Mouse (Mus musculus) kidney, adult 2 months (tissue): ENCODE results near the gene Ranbp9. TPM values are rescaled to one million over a fixed set of nuclear protein-coding genes. Genes with fewer than 3 reads are reported as not detected.

Experiments
- DNase-seq: peaks from one replicate; pipeline ENCODE4 v3.0.0; 2021
- H3K27ac ChIP-seq: fragments of 200-500 bp; 2 replicates; pipeline ENCODE4 v1.5.1; 2012; ENCODE audit warnings: low read depth, low read length, control low read depth, inconsistent platforms; ENCODE audit not compliant: insufficient read depth
- H3K27me3 ChIP-seq: fragments of 200-500 bp; replicated peaks from 2 replicates; pipeline ENCODE4 v1.6.1; 2012; ENCODE audit warnings: mild to moderate bottlenecking, moderate library complexity, low read length, inconsistent platforms; ENCODE audit not compliant: control insufficient read depth, insufficient read depth
- H3K36me3 ChIP-seq: fragments of 200-500 bp; 2 replicates; pipeline ENCODE4 v1.6.1; 2012; ENCODE audit warnings: mild to moderate bottlenecking, moderate library complexity, low read length, inconsistent platforms; ENCODE audit not compliant: control insufficient read depth, insufficient read depth
- H3K4me1 ChIP-seq: fragments of 200-500 bp; 2 replicates; pipeline ENCODE4 v1.6.1; 2011; ENCODE audit warnings: low read length; ENCODE audit not compliant: control insufficient read depth, insufficient read depth
- H3K4me3 ChIP-seq: fragments of 200-500 bp; 2 replicates; pipeline ENCODE4 v1.5.1; 2011; ENCODE audit warnings: mild to moderate bottlenecking, low read depth, low read length, control low read depth; ENCODE audit not compliant: insufficient read depth
- CTCF ChIP-seq: fragments of 200-500 bp; conservative IDR thresholded peaks from 2 replicates; pipeline ENCODE4 v1.5.1; 2011; ENCODE audit warnings: low read depth, mild to moderate bottlenecking, control low read depth, low read length, moderate library complexity, mixed read lengths; ENCODE audit not compliant: insufficient read depth, insufficient read length
- POLR2A ChIP-seq: fragments of 200-500 bp; IDR thresholded peaks from one replicate; pipeline ENCODE4 v1.6.1; 2011; ENCODE audit warnings: low read depth, low read length, control low read depth
- whole genome bisulfite sequencing: fragments of 180-500 bp; shearing (Covaris S2); methylation state at CpG from one replicate; pipeline ENCODE4 v1.1.7; 2018; 5-methylcytosine and 5-hydroxymethylcytosine counted together
- polyA plus RNA-seq: library from polyadenylated mRNA; depleted of rRNA; stranded (reverse); fragments of >200 nt; gene quantifications from 2 replicates; pipeline ENCODE4 v1.2.3, GENCODE M21; 2012

Gene Ranbp9
- polyA plus RNA-seq, 1 experiment: 15.4 TPM

DNA sequence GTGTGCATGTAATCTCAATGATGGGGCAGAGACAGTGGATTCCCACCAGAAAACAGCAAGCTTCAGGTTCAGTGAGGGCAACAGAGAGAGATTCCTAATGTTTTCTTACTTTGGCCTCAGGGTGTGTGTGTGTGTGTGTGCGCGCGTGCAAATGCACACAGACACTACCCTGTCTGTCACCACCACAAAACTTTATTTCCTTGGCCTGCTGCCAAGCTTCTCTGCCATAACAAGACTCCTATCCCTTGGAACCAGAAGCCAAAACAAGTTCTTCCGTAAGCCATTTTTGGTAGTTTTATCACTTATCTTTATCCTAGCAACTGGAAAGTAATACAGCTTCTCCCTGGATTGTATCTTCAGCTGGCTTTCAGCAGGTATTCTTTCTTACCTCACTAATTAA lies 52.6 kb downstream of the Ranbp9 start:
- TF ChIP-seq POLR2A (no peak), CTCF (no peak)
- Histone ChIP-seq H3K4me3 (no peak overlapping the region), H3K36me3 (no peaks in the 10 kb centered on the region; the same call in 1 of the 2 replicates), H3K27me3 (no peaks in the 10 kb centered on the region), H3K4me1 (no peaks in the 10 kb centered on the region), H3K27ac (no peak overlapping the region)
- DNase-seq: no peak
- 90% methylated on average over 4 of the region's 4 CpGs for WGBS

DNA sequence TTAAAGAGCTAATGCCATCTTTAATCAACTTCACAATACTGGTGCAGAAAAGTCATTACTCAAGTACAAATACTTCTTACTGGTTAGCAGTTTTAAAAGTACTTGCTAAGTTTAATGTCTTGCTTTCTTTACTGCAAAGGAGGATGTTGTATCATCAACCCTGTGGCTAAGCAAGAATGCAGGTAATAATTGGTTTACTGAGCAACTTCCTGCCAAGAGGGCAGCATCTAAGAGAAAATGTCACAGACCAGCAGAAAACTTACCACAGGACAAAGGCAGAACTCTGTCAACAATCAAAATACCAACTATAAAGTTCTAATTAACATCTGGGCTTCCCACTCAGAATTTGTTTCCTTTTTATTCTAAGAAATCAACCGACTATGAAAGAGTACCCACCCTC lies 65.8 kb downstream of the Ranbp9 start:
- DNase-seq: no peak
- TF ChIP-seq CTCF (no peak), POLR2A (no peak)
- Histone ChIP-seq H3K27ac (no peak overlapping the region), H3K4me3 (no peak overlapping the region), H3K4me1 (no peaks in the 10 kb centered on the region), H3K27me3 (no peaks in the 10 kb centered on the region), H3K36me3 (peaks cover 8% of the 10 kb centered on the region; the same call in 1 of the 2 replicates)
- WGBS: 78% methylated on average over 1 of the region's 1 CpGs

- no peak overlapping the region for H3K4me3 ChIP-seq
- 78% methylated on average over 2 of the region's 2 CpGs for WGBS
- H3K27ac ChIP-seq: no peak overlapping the region
- peak; percentile 56 for DNase-seq
- no peaks in the 10 kb centered on the region for H3K4me1 ChIP-seq
- TF ChIP-seq POLR2A (no peak), CTCF (no peak)
- peaks cover 7% of the 10 kb centered on the region for H3K36me3 ChIP-seq
- H3K27me3 ChIP-seq: no peaks in the 10 kb centered on the region
Observed at GRCm38 (mm10) chr13:43413611-43414010, 67.5 kb downstream of the Ranbp9 start.

GRCm38 (mm10) chr13:43412311-43412710 lies 68.8 kb downstream of the Ranbp9 start:
- DNase-seq: no peak
- Histone ChIP-seq H3K27me3 (no peaks in the 10 kb centered on the region), H3K36me3 (peaks cover 5% of the 10 kb centered on the region), H3K4me1 (no peaks in the 10 kb centered on the region), H3K4me3 (no peak overlapping the region), H3K27ac (no peak overlapping the region)
- 88% methylated on average over 7 of the region's 7 CpGs for WGBS
- no peak for TF ChIP-seq CTCF
- no peak for TF ChIP-seq POLR2A

DNA sequence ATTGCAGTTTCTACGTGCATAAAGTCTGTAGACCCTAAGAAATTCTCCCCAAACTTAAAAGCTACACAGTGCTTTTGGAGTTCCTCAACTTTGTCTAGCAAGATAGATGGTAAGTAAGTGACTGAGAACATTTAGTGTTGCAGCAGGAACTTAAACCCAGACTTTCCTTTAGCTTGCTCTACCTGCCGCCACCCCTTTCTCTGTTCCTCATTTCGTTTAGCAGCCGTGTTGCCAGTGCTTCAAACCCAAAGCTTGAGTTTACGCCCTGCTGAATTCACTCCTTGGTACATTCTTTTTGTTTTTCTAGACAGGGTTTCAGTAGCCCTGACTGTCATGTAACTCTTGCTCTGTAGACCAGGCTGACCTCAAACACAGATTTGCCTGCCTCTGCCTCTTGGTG lies 81.5 kb downstream of the Ranbp9 start:
- H3K4me3 ChIP-seq: no peak overlapping the region
- DNase-seq: no peak
- 82% methylated on average over 5 of the region's 5 CpGs for WGBS
- H3K36me3 ChIP-seq: peaks cover 9% of the 10 kb centered on the region
- H3K4me1 ChIP-seq: peaks cover 5% of the 10 kb centered on the region; the same call in 1 of the 2 replicates
- H3K27ac ChIP-seq: no peak overlapping the region
- no peaks in the 10 kb centered on the region for H3K27me3 ChIP-seq
- TF ChIP-seq CTCF (no peak), POLR2A (no peak)

- H3K36me3 ChIP-seq: peaks cover 9% of the 10 kb centered on the region
- WGBS: under 1% methylated on average over 72 of the region's 72 CpGs
Observed at GRCm38 (mm10) chr13:43398297-43399080, 82.6 kb downstream of the Ranbp9 start, which contains the start of gene Nol7. Gene Nol7, plus strand, starts transcription at chr13:43398390.

DNA sequence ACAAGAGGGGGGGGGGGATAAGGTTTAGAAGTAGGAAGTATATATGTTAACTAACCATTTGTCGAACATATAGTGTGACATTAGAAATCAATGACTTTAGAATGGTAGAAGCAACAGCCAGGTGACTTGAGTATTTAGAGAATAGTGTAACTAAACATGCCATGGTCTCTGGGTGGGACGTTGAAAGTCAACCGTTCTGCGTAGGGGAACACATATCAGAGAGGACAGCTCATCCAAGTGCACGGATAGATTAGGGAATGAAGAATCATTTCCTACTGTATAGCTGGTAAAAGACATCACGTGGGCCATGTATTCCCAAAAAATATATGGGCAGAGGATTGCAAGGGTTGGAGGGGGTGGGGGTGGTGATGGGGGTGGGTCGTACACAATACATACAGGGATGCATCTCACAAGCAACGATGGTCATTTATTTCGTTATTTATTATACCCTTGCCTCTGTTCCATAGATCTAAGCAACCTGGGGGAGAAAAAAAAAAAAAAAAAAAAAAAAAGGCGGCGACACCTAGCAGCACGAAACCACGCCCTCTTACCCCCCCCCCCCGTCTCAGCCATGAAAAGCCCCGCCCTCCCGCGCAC lies 83.3 kb downstream of the Ranbp9 start:
- peaks cover 5% of the 10 kb centered on the region; the same call in 1 of the 2 replicates for H3K4me1 ChIP-seq
- DNase-seq: no peak
- H3K27ac ChIP-seq: no peak overlapping the region
- H3K27me3 ChIP-seq: no peaks in the 10 kb centered on the region
- no peak overlapping the region for H3K4me3 ChIP-seq
- H3K36me3 ChIP-seq: peaks cover 7% of the 10 kb centered on the region
- TF ChIP-seq POLR2A (no peak), CTCF (no peak)
- WGBS: 50% methylated on average over 14 of the region's 17 CpGs

More at GRCm38 (mm10) chr13:43398297-43399080, 82.6 kb downstream of the Ranbp9 start, which contains the start of gene Nol7:
- peaks cover 5% of the 10 kb centered on the region; the same call in 1 of the 2 replicates for H3K4me1 ChIP-seq
- H3K4me3 ChIP-seq: peak within 1 kb of the TSS; percentile 99
- DNase-seq: peak; percentile 97
- H3K27me3 ChIP-seq: no peaks in the 10 kb centered on the region
- H3K27ac ChIP-seq: peak within 1 kb of the TSS; percentile 99
- peak; percentile 79 for TF ChIP-seq CTCF
- TF ChIP-seq POLR2A: no peak
